Mouse (Mus musculus) limb, embryonic 15.5 days (tissue): ENCODE measurements around the gene Megf8. TPM values are rescaled to one million over a fixed set of nuclear protein-coding genes. Genes with fewer than 3 reads are reported as not detected.

ENCODE experiments used
- ATAC-seq: fragments of 200-750 bp; cut with Nextera tagmentation; 2 replicates; pipeline ENCODE4 v1.8.0; 2017; ENCODE audit warnings: low read depth, moderate TSS enrichment; ENCODE audit not compliant: insufficient number of reproducible peaks, low FRiP score, low TSS enrichment
- H3K27ac ChIP-seq: fragments of 300-500 bp; sonication (generic); 2 replicates; pipeline ENCODE4 v1.5.1; 2015; ENCODE audit warnings: moderate library complexity, mild to moderate bottlenecking, inconsistent platforms
- H3K27me3 ChIP-seq: fragments of 300-500 bp; sonication (generic); 2 replicates; pipeline ENCODE4 v1.6.1; 2015; ENCODE audit warnings: inconsistent platforms
- H3K36me3 ChIP-seq: fragments of 300-500 bp; sonication (generic); 2 replicates; pipeline ENCODE4 v1.6.1; 2015; ENCODE audit warnings: inconsistent platforms
- H3K4me1 ChIP-seq: fragments of 300-500 bp; sonication (generic); 2 replicates; pipeline ENCODE4 v1.6.1; 2015; ENCODE audit warnings: inconsistent platforms
- H3K4me2 ChIP-seq: fragments of 300-500 bp; sonication (generic); 2 replicates; pipeline ENCODE4 v1.6.1; 2015; ENCODE audit warnings: mild to moderate bottlenecking, inconsistent platforms
- H3K4me3 ChIP-seq: fragments of 300-500 bp; sonication (generic); 2 replicates; pipeline ENCODE4 v1.5.1; 2015; ENCODE audit warnings: mild to moderate bottlenecking, inconsistent platforms
- H3K9ac ChIP-seq: fragments of 300-500 bp; sonication (generic); 2 replicates; pipeline ENCODE4 v1.6.1; 2015; ENCODE audit warnings: inconsistent platforms
- H3K9me3 ChIP-seq: fragments of 300-500 bp; sonication (generic); 2 replicates; pipeline ENCODE4 v1.6.1; 2016; ENCODE audit warnings: inconsistent platforms
- WGBS: fragments of 180-500 bp; shearing (Covaris S2); methylation state at CpG from one replicate; pipeline ENCODE4 v1.1.7; 2015; 5-methylcytosine and 5-hydroxymethylcytosine counted together
- polyA plus RNA-seq: library from polyadenylated mRNA; unstranded; fragments of >200 nt; fragmentation: Nextera tagmentation; extraction: Ambion mirVana; gene quantifications from 2 replicates; pipeline ENCODE4 v1.2.1, GENCODE M21; 2015

Megf8 gene
- polyA plus RNA-seq, 1 experiment from 2014 or later: 14.3 TPM

DNA sequence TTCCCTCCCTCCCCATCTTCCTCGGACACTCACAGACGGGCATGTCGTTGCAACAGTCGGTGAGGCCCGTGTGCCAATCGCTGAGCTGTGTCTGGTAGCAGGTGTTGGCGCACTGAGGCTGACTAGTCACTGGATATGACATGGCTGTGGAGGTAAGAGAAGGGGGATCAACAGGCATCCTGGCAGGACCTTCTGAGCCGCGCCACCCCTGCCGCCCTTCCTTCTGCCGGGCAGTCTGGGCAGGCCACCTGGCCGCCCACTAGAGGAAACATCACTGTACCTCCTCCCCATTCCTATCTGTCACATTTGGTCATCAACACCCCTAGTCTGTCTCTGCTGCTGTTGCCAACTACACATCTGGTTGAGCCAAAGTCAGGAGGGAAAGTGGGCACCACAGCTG, 51.4 kb downstream of the Megf8 start:
- 17% methylated on average over 12 of the region's 12 CpGs for WGBS
- Histone ChIP-seq H3K4me2 (no peak overlapping the region), H3K4me1 (peaks cover 18% of the 10 kb centered on the region), H3K27ac (no peak overlapping the region), H3K9me3 (no peaks in the 10 kb centered on the region), H3K9ac (no peak overlapping the region), H3K27me3 (peaks cover 41% of the 10 kb centered on the region), H3K4me3 (no peak overlapping the region), H3K36me3 (peaks cover 14% of the 10 kb centered on the region)
- ATAC-seq: no peak

DNA sequence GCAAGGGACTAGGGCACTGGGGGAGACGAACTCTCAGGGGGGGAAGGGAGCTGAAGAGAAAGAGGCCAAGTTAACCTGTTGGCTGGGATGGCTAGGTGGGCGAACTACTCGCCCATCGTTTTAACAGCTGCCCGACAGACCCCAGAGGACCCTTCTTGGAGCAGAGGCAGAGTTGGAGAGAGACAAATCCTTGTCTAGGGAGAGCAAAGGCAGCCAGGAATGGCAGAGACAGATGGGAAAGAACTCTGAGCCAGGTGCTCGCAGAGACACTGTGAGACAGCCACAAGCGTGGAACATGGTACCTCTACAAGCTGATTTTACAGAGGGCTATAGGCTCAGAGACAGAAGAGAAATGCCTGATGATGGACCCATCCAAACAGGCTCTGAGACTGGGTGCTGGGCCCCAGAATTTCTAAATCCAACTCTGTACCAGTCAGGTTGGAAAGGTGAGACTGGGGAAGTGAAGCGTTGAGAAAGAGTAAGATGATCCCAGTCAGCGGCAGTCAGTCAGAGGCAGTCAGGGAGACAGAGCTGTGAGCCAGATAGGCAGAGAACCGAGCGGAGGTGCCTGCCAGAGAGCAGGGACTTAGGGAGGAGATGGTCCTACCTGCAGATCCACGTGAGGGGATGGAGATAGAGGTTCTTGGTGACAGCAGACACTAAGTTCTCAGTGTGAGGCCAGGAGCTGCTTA, 52.2 kb downstream of the Megf8 start, which contains the start of gene Cnfn:
TSS of gene Cnfn (minus strand) at position 667 of the 692 bp plus-strand sequence.
- 50% methylated on average over 12 of the region's 12 CpGs for WGBS
- no peak within 1 kb of the TSS for H3K27ac ChIP-seq
- ATAC-seq: no peak
- peaks cover 41% of the 10 kb centered on the region for H3K27me3 ChIP-seq
- H3K4me3 ChIP-seq: no peak within 1 kb of the TSS
- no peak within 1 kb of the TSS for H3K9ac ChIP-seq
- peaks cover 6% of the 10 kb centered on the region for H3K36me3 ChIP-seq
- no peak within 1 kb of the TSS for H3K4me2 ChIP-seq
- no peaks in the 10 kb centered on the region for H3K9me3 ChIP-seq
- peaks cover 18% of the 10 kb centered on the region for H3K4me1 ChIP-seq

DNA sequence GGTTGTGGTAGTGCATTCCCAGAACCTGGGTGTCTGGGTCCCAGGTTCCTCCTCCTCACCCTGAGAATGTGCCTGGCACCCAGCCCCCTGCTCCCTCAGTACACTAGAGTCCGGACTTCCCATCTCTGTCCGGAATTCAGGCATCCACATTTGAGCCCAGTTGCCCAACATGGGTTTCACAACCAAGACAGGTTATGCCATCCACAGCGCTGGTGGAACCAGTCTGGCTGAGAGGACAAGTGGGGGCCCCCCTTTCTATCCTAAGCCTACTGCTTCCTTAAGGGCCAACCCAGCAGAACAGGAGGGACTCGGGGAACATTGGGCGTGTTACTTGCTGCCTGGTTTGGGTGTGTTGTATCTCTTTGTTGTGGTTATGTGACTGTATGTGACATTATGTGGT, 55.5 kb downstream of the Megf8 start:
- ATAC-seq: no peak
- peaks cover 28% of the 10 kb centered on the region for H3K27me3 ChIP-seq
- WGBS: 78% methylated on average over 5 of the region's 5 CpGs
- H3K9ac ChIP-seq: no peak overlapping the region
- no peak overlapping the region for H3K27ac ChIP-seq
- no peaks in the 10 kb centered on the region for H3K36me3 ChIP-seq
- no peak overlapping the region for H3K4me2 ChIP-seq
- H3K4me1 ChIP-seq: peaks cover 20% of the 10 kb centered on the region
- no peaks in the 10 kb centered on the region for H3K9me3 ChIP-seq
- H3K4me3 ChIP-seq: no peak overlapping the region

DNA sequence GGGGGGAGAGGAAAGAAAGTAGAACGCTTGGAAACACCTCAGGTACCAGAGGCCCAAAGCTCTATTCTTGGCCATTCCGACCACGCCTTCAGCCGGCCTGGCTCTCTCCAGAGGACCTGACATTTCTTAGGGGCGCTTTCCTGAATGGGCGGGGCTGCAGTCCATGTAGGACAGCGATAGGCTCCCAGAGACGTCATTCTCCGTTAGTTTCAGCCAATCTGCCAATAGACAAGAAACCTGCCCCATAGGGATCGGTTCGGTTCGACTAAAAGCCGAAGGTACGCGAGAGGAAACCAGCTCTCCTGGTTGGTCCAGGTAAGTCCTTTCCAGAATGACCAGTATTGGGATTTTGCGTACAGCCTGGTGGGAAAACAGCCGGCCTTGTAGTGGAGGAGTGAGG, 59.6 kb downstream of the Megf8 start:
- peak overlapping the region; percentile 30 for H3K4me3 ChIP-seq
- H3K9me3 ChIP-seq: no peaks in the 10 kb centered on the region
- no peak overlapping the region for H3K9ac ChIP-seq
- no peak overlapping the region; the same call in 1 of the 2 replicates for H3K27ac ChIP-seq
- peaks cover 32% of the 10 kb centered on the region for H3K4me1 ChIP-seq
- ATAC-seq: no peak
- 0 out of 2 replicates have a peak, but pooled peaks cover under 1% of the 10 kb centered on the region for H3K36me3 ChIP-seq
- 5% methylated on average over 17 of the region's 17 CpGs for WGBS
- peak overlapping the region; percentile 46 for H3K4me2 ChIP-seq
- H3K27me3 ChIP-seq: no peaks in the 10 kb centered on the region

DNA sequence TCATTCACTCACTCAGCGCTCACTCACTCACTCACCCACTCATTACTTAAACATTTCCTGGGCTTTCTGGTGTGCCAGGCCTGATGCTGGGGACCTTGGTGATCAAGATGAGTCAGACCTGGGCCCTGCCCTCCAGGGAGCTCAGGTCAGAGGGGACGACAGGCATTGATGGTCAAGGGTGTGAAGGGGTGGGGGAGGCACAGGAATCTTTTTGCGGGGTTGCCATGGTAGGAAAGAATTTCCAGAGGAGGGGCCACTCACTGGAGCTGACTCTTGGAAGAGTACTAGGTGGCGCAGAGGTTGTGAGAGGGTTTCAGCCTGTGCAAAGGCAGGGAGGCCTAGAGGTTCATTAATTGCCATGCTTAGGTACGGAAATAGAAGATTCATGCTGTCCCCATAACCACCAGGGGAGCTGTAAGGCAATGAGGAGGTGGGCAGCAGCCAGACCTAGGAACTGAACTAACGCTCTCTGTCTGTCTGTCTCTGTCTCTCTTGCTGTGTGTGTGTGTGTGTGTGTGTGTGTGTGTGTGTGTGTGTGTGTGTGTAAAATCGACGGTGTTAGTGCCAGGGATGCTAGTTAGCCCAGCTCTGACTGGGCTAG, 60.2 kb downstream of the Megf8 start:
- Histone ChIP-seq H3K9me3 (no peaks in the 10 kb centered on the region), H3K36me3 (peaks cover 6% of the 10 kb centered on the region), H3K4me3 (peak overlapping the region; percentile 30), H3K27me3 (no peaks in the 10 kb centered on the region), H3K4me1 (peaks cover 32% of the 10 kb centered on the region), H3K27ac (no peak overlapping the region), H3K9ac (no peak overlapping the region), H3K4me2 (peak overlapping the region; percentile 46)
- ATAC-seq: no peak
- WGBS: 37% methylated on average over 8 of the region's 8 CpGs

DNA sequence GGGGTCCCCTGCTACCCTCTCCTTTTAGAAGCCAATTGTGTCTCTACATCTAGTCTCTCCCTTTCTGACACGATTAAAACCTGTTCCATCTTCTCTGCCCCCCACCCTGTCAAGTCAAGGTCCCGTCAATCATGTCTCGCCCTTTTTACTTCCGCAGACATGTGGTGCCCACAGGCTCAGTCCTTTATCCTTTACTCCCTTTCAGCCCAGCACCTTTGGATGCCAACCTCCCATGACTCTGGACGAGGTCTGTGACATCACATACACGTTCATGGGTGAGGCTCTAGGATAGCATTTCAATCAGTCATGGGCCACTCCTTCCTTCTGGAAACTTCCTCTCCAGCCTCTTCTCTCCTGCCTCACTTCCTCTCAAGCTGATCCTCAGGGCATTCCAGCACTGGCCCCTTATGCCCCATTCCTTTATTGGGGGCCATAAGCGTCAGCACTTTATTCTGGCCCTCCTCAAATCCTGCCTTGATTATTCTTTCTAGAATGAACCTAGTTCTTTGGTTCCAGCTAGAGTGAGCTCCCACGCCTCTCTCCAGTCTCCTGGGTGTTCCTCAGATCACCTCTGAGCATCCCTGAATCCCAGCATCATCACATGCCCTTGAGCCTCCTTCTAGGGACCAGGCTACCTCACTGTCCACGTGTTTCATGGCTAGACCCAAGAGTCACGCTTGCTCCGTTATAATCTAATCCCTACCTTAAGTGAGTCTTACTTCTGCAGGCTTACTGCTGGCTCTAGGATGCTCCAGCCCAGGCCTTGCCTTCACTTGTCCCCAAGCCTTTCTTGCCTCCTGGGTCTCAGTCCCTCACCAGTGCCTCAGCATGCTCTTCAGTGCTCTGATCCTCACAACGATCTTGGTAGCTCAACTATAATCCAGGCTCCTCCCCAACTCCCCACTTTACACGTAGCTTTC, 61.5 kb downstream of the Megf8 start:
- H3K4me1 ChIP-seq: peaks cover 32% of the 10 kb centered on the region
- no peak overlapping the region for H3K4me2 ChIP-seq
- H3K27ac ChIP-seq: no peak overlapping the region
- H3K27me3 ChIP-seq: no peaks in the 10 kb centered on the region
- H3K4me3 ChIP-seq: no peak overlapping the region
- peaks cover 15% of the 10 kb centered on the region for H3K36me3 ChIP-seq
- no peak overlapping the region for H3K9ac ChIP-seq
- no peaks in the 10 kb centered on the region for H3K9me3 ChIP-seq
- no peak for ATAC-seq
- 83% methylated on average over 13 of the region's 13 CpGs for WGBS

DNA sequence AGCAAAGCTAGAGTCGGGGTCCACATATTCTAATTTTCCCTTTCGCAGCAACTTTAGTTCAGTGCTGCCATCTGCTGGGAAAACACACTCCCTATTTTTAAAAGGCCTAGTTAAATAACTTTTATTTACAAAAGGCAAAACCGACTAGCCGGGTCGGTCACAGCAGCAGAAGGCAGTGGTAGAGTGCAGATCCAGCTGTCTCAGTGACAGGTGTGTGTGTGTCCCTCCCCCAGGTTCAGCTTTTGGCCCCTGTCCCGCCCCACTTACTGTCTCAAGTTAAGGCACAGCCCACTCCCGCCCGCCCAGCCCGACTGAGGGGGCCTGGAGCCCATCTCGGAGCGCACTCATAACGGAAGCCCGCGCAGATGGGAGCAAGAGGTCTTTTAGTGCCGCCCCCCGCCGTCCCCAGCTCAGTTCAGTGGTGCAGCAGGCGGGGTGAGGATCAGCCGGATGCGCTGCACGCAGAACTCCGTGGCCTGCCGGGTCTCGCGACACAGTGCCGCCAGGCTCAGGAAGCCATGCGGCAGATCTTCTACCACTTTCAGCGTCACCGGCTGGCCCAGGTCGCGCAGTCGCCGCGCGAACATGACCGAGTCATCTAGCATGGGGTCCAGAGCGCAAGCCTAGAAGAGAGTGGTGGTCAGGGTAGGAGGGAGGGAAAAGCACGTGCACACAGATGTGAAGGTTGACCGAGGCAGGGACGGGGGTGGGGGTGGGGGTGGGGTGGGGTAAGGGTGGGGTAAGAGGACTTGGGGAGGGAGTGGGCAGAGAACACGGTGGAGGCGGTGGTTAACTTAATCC, 62.8 kb downstream of the Megf8 start:
- 3% methylated on average over 40 of the region's 42 CpGs for WGBS
- ATAC-seq: peak; percentile 50; the same call in 1 of the 2 replicates
- H3K4me1 ChIP-seq: peaks cover 32% of the 10 kb centered on the region
- H3K4me2 ChIP-seq: peak overlapping the region; percentile 70
- peaks cover 28% of the 10 kb centered on the region for H3K36me3 ChIP-seq
- H3K9ac ChIP-seq: peak overlapping the region; percentile 21; the same call in 1 of the 2 replicates
- no peaks in the 10 kb centered on the region for H3K27me3 ChIP-seq
- H3K27ac ChIP-seq: peak overlapping the region; percentile 24; the same call in 1 of the 2 replicates
- no peaks in the 10 kb centered on the region for H3K9me3 ChIP-seq
- peak overlapping the region; percentile 42 for H3K4me3 ChIP-seq

DNA sequence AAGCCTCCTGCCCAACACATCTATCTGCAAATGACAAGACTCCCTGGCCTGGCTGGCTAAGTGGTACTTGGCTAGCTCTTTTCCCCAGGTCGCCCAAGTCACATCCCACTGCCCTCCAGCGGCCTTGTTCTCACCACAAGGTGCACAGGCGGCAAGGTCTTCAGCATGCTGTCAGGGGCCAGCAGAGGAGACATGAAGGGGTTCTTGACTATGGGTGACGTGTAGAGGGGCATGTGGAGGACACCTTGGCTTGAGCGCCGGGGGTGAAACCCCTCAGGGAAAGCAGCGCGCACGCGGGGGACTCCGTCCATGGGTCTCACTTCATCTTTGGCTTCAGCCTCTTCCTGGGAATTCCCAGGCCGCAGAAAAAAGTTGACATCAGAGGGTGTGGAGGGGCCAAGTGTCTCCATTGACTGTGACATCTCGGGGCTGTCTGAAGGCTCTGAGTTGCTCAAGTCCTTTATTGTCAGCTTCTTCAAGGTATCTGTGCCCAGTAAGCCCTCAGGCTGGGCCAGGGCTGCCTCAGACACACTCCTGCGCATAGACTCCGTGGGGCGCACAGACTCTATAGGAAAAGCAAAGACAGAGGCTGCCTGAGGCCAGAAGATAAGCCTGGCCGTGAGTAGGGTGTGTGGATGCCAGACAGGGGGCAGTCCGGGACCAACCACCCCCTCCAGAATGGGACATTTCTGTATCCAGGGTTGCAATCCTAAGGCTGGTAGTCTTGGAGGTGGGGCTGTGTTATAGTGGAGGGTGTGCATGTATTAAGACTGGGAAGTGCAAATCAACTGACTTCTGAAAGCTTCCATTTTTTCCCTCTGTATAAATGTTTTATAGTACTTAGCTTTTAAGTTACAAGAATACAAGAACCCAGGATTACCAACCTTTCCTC, 63.7 kb downstream of the Megf8 start:
- H3K4me3 ChIP-seq: no peak overlapping the region
- WGBS: 61% methylated on average over 18 of the region's 18 CpGs
- H3K27me3 ChIP-seq: no peaks in the 10 kb centered on the region
- H3K9me3 ChIP-seq: no peaks in the 10 kb centered on the region
- peaks cover 32% of the 10 kb centered on the region for H3K4me1 ChIP-seq
- no peak overlapping the region for H3K27ac ChIP-seq
- H3K4me2 ChIP-seq: peak overlapping the region; percentile 70
- peaks cover 37% of the 10 kb centered on the region for H3K36me3 ChIP-seq
- no peak overlapping the region for H3K9ac ChIP-seq
- ATAC-seq: no peak

DNA sequence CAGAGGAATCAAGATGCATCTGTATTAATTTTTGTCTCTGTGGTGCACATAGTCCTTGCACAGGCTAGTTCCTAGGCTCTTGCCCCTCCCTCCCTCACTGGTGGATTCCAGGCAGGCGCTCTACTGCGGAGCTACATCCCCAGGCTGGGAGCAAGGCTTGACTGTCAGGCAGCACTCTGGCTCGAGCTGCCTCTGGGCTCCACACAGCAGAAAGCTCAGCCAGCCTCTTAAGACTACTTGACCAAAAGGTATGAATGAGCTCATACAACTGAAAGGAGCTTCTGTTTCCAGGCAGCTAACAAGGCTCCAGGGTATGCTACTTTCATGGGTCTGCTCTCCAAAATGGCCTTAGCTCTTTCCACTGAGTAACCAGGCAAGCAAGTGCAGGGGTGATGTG, 64.3 kb downstream of the Megf8 start:
- Histone ChIP-seq H3K27me3 (no peaks in the 10 kb centered on the region), H3K9me3 (no peaks in the 10 kb centered on the region), H3K4me2 (no peak overlapping the region), H3K27ac (no peak overlapping the region), H3K4me3 (no peak overlapping the region), H3K4me1 (peaks cover 33% of the 10 kb centered on the region), H3K9ac (no peak overlapping the region), H3K36me3 (peaks cover 41% of the 10 kb centered on the region)
- 36% methylated on average over 3 of the region's 3 CpGs for WGBS
- ATAC-seq: 0 out of 2 replicates have a peak, but pooled peaks have one; percentile 5

DNA sequence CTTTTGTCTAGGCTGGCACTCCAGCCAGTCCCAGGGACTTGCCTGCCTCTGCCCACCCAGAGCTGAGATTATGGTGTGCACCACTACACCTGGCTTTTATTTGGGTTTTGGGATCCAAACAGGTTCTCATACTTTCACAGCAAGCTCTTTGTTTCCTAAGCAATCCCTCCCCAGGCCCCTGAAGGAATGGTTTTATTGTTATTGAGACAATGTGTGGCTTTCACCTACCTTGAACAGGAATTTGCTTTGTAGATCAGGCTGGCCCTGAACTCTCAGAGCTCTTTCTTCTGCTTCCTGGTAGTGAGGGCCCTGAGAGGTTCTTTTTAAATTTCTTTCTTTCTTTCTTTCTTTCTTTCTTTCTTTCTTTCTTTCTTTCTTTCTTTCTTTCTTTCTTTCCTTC, 65.6 kb downstream of the Megf8 start:
- Histone ChIP-seq H3K27ac (no peak overlapping the region), H3K4me3 (no peak overlapping the region), H3K4me1 (peaks cover 28% of the 10 kb centered on the region), H3K4me2 (no peak overlapping the region), H3K36me3 (peaks cover 50% of the 10 kb centered on the region), H3K27me3 (no peaks in the 10 kb centered on the region), H3K9me3 (no peaks in the 10 kb centered on the region), H3K9ac (no peak overlapping the region)
- no peak for ATAC-seq
